Mouse (Mus musculus): ENCODE measurements at regions not wholly inside any gene's neighbourhood (a gene's known extent, or its start where the extent isn't known, plus 50 kb on each side); places are given as distances from the start of the nearest gene placed in this dataset.
A peak's percentile ranks its signal among the peaks of the same experiment; 100 is the strongest.

DNA sequence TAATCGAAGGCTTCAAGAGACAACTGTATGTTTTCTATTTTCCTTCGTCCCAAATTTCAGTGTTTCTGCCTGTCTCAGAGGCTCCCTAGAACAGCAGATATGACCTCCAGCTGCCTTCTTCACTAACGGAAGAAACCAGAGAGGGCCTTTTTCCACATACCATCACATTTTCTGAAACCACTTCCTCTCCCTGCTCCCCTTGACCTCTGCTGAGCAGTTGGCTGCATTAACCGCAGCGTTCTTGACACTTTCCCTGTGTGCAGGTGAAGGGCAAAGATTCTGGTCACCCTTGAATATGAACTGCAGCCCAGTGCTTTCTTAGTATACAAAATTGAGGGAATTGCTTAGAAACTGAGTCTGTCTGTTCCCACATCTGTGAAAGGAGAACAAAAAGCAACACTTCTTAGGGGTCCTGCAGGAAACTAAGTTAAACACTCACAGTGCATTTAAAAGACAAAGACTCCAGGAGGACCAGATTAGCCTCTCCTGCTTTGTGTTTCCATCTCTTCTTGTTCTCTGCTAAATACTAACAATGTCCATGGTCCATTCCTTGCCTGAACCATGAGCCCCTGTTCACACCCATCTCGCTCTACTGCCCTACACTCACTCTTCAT is 98.4 kb downstream of the Akap11 start:
- 87% methylated on average over 6 of the region's 6 CpGs for WGBS
- no peak for TF ChIP-seq CTCF (IDR thresholded peaks at IDR 0.05; ENCODE audit: insufficient read depth, low read depth, low read length)
- TF ChIP-seq POLR2A (IDR thresholded peaks at IDR 0.05; ENCODE audit: insufficient read depth, low read depth, low read length), result no peak
- Histone ChIP-seq H3K4me1 (ENCODE audit: control insufficient read depth, insufficient read depth, low read length) (0 out of 2 replicates have a peak, but pooled peaks cover under 1% of the 10 kb centered on the region), H3K4me3 (ENCODE audit: insufficient read depth, low read depth, low read length) (no peak overlapping the region), H3K27ac (ENCODE audit: insufficient read depth, low read depth, low read length) (no peak overlapping the region)

- Histone ChIP-seq H3K4me3 (ENCODE audit: insufficient read depth, low read depth, low read length) (no peak overlapping the region), H3K4me1 (ENCODE audit: control insufficient read depth, insufficient read depth, low read length) (peaks cover 11% of the 10 kb centered on the region), H3K27ac (ENCODE audit: insufficient read depth, low read depth, low read length) (no peak overlapping the region)
- 82% methylated on average over 4 of the region's 4 CpGs for WGBS
- TF ChIP-seq CTCF (IDR thresholded peaks at IDR 0.05; ENCODE audit: insufficient read depth, low read depth, low read length), result no peak
- no peak for TF ChIP-seq POLR2A (IDR thresholded peaks at IDR 0.05; ENCODE audit: insufficient read depth, low read depth, low read length)
These were observed 100.0 kb downstream of the Akap11 start for GRCm38 (mm10) chr14:78436586-78436985.

DNA sequence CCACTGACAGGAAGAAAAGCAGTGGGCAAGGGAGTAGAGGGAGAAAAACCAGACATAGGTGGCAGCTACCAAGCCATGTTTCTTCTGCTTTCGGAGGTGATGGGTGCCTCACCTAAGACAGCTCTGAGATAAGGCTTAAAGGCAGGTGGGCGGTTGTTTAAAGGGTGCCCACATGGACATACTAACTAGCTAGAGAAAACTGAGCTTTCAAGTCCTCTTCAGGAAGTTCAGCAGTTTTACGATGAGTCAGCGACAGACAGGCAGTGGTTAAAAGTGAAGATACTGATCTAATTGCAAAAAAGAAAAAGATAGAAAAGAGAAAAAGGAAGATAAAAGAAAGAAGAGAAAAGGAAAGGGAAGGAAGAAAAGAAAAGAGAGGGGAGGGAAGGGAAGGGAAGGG is 100.6 kb downstream of the Akap11 start:
- no peak overlapping the region for H3K27ac ChIP-seq (ENCODE audit: insufficient read depth, low read depth, low read length)
- TF ChIP-seq POLR2A (IDR thresholded peaks at IDR 0.05; ENCODE audit: insufficient read depth, low read depth, low read length), result no peak
- no peak for TF ChIP-seq CTCF (IDR thresholded peaks at IDR 0.05; ENCODE audit: insufficient read depth, low read depth, low read length)
- H3K4me3 ChIP-seq (ENCODE audit: insufficient read depth, low read depth, low read length), result no peak overlapping the region
- WGBS, result 90% methylated on average over 4 of the region's 4 CpGs
- H3K4me1 ChIP-seq (ENCODE audit: control insufficient read depth, insufficient read depth, low read length), result peaks cover 11% of the 10 kb centered on the region

DNA sequence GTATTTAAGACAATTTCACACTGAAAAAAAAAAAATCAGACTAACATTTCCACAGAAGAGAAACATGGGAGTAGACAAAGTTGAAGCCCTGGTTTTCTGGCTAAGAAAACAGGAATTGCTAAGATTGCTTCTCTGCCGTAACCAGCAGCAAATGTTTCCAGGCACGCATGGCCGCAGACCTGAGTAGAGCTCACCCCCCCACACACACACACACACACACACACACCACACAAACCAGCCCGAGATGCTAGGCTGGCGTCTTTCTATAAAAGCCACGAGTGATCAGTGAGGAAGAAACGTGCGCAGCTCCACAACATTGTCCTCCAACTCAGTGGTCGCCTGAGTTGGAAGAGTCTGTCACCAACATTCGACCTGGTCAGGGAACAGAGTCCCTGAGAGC is 101.0 kb downstream of the Akap11 start:
- Histone ChIP-seq H3K4me1 (ENCODE audit: control insufficient read depth, insufficient read depth, low read length) (peaks cover 11% of the 10 kb centered on the region), H3K4me3 (ENCODE audit: insufficient read depth, low read depth, low read length) (no peak overlapping the region), H3K27ac (ENCODE audit: insufficient read depth, low read depth, low read length) (no peak overlapping the region)
- TF ChIP-seq CTCF (IDR thresholded peaks at IDR 0.05; ENCODE audit: insufficient read depth, low read depth, low read length) (no peak), POLR2A (IDR thresholded peaks at IDR 0.05; ENCODE audit: insufficient read depth, low read depth, low read length) (no peak)
- 91% methylated on average over 10 of the region's 10 CpGs for WGBS

DNA sequence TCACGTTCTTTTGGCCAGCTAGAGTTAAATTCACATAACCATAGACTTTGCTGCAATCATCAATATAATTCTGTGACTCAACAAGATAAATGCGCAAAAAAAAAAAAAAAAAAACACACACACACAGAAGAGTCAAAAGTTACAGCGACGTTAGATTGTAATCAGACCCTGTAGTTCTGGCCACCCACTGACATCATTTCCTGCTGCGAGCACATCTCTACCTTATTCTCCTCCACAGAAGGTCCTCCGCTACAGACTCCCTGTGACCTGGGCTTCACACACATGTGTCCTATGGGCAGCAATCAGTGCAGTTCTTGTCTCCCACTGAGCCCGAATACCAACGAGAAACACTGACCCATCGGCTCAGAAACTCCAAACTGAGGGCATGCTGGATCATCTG is 101.9 kb downstream of the Akap11 start:
- Histone ChIP-seq H3K4me3 (ENCODE audit: insufficient read depth, low read depth, low read length) (no peak overlapping the region), H3K27ac (ENCODE audit: insufficient read depth, low read depth, low read length) (no peak overlapping the region), H3K4me1 (ENCODE audit: control insufficient read depth, insufficient read depth, low read length) (peaks cover 11% of the 10 kb centered on the region)
- TF ChIP-seq CTCF (IDR thresholded peaks at IDR 0.05; ENCODE audit: insufficient read depth, low read depth, low read length), result no peak
- no peak for TF ChIP-seq POLR2A (IDR thresholded peaks at IDR 0.05; ENCODE audit: insufficient read depth, low read depth, low read length)
- 90% methylated on average over 9 of the region's 9 CpGs for WGBS

GRCm38 (mm10) chr14:78434126-78434525 is 102.5 kb downstream of the Akap11 start:
- no peak overlapping the region for H3K4me3 ChIP-seq (ENCODE audit: insufficient read depth, low read depth, low read length)
- TF ChIP-seq POLR2A (IDR thresholded peaks at IDR 0.05; ENCODE audit: insufficient read depth, low read depth, low read length) (no peak), CTCF (IDR thresholded peaks at IDR 0.05; ENCODE audit: insufficient read depth, low read depth, low read length) (no peak)
- WGBS, result 93% methylated on average over 4 of the region's 4 CpGs
- peaks cover 11% of the 10 kb centered on the region for H3K4me1 ChIP-seq (ENCODE audit: control insufficient read depth, insufficient read depth, low read length)
- no peak overlapping the region for H3K27ac ChIP-seq (ENCODE audit: insufficient read depth, low read depth, low read length)

GRCm38 (mm10) chr14:78432471-78432870 is 104.1 kb downstream of the Akap11 start:
- H3K27ac ChIP-seq (ENCODE audit: insufficient read depth, low read depth, low read length), result peak overlapping the region; percentile 53
- TF ChIP-seq POLR2A (IDR thresholded peaks at IDR 0.05; ENCODE audit: insufficient read depth, low read depth, low read length) (no peak), CTCF (IDR thresholded peaks at IDR 0.05; ENCODE audit: insufficient read depth, low read depth, low read length) (no peak)
- WGBS, result 61% methylated on average over 4 of the region's 4 CpGs
- H3K4me3 ChIP-seq (ENCODE audit: insufficient read depth, low read depth, low read length), result no peak overlapping the region
- peaks cover 11% of the 10 kb centered on the region for H3K4me1 ChIP-seq (ENCODE audit: control insufficient read depth, insufficient read depth, low read length)

DNA sequence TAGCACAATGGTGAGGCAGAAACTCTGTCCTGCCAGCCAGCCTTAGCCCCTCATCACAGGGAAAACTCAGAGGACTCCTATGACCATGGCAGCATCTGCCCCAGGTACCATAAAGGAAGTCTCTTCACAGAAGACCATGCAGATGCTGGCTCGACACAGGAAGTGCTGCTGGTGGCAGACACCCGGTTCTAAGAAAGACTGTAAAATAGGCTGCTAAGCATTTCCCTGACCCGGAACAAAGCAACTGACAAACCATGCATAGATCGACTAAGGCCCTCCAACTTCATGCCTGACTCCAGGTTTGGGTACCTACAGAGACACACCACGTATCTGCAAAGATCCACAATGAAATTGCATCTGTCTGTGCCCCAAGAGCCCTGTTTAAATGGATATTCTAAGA is 104.7 kb downstream of the Akap11 start:
- 48% methylated on average over 5 of the region's 5 CpGs for WGBS
- H3K4me3 ChIP-seq (ENCODE audit: insufficient read depth, low read depth, low read length), result no peak overlapping the region

GRCm38 (mm10) chr14:78431406-78431805 is 105.2 kb downstream of the Akap11 start:
- no peak for TF ChIP-seq POLR2A (IDR thresholded peaks at IDR 0.05; ENCODE audit: insufficient read depth, low read depth, low read length)
- no peak for TF ChIP-seq CTCF (IDR thresholded peaks at IDR 0.05; ENCODE audit: insufficient read depth, low read depth, low read length)
- H3K4me1 ChIP-seq (ENCODE audit: control insufficient read depth, insufficient read depth, low read length), result peaks cover 11% of the 10 kb centered on the region
- no peak overlapping the region for H3K4me3 ChIP-seq (ENCODE audit: insufficient read depth, low read depth, low read length)
- WGBS, result 32% methylated on average over 3 of the region's 3 CpGs
- H3K27ac ChIP-seq (ENCODE audit: insufficient read depth, low read depth, low read length), result peak overlapping the region; percentile 33; the same call in 1 of the 2 replicates

More for the DNA sequence above, 104.7 kb downstream of the Akap11 start:
- H3K27ac ChIP-seq (ENCODE audit: insufficient read depth, low read depth, low read length), result peak overlapping the region; percentile 53
- TF ChIP-seq CTCF (IDR thresholded peaks at IDR 0.05; ENCODE audit: insufficient read depth, low read depth, low read length) (no peak), POLR2A (IDR thresholded peaks at IDR 0.05; ENCODE audit: insufficient read depth, low read depth, low read length) (no peak)
- peaks cover 11% of the 10 kb centered on the region for H3K4me1 ChIP-seq (ENCODE audit: control insufficient read depth, insufficient read depth, low read length)
